Mouse (Mus musculus) embryonic facial prominence, embryonic 12.5 days (tissue): Measurements from ENCODE around the gene Elp6. TPM values are rescaled to one million over a fixed set of nuclear protein-coding genes. Genes with fewer than 3 reads are reported as not detected.

Experiments used
- ATAC-seq: fragments of 200-750 bp; cut with Nextera tagmentation; 2 replicates; pipeline ENCODE4 v1.8.0; 2017; ENCODE audit not compliant: insufficient number of reproducible peaks, insufficient read depth, low FRiP score, low TSS enrichment
- H3K27ac ChIP-seq: fragments of 300-500 bp; sonication (generic); 2 replicates; pipeline ENCODE4 v1.5.1; 2016; ENCODE audit warnings: mild to moderate bottlenecking
- H3K27me3 ChIP-seq: fragments of 300-500 bp; sonication (generic); 2 replicates; pipeline ENCODE4 v1.6.1; 2016; ENCODE audit warnings: mild to moderate bottlenecking, moderate library complexity
- H3K36me3 ChIP-seq: fragments of 300-500 bp; sonication (generic); 2 replicates; pipeline ENCODE4 v1.6.1; 2016; ENCODE audit warnings: mild to moderate bottlenecking
- H3K4me1 ChIP-seq: fragments of 300-500 bp; sonication (generic); 2 replicates; pipeline ENCODE4 v1.6.1; 2016
- H3K4me2 ChIP-seq: fragments of 300-500 bp; sonication (generic); replicated peaks from 2 replicates; pipeline ENCODE4 v1.6.1; 2016; ENCODE audit warnings: mild to moderate bottlenecking, moderate library complexity
- H3K4me3 ChIP-seq: fragments of 300-500 bp; sonication (generic); 2 replicates; pipeline ENCODE4 v1.5.1; 2016; ENCODE audit warnings: mild to moderate bottlenecking
- H3K9ac ChIP-seq: fragments of 300-500 bp; sonication (generic); 2 replicates; pipeline ENCODE4 v1.6.1; 2016; ENCODE audit warnings: mild to moderate bottlenecking, moderate library complexity
- H3K9me3 ChIP-seq: fragments of 300-500 bp; sonication (generic); 2 replicates; pipeline ENCODE4 v1.6.1; 2016; ENCODE audit warnings: mild to moderate bottlenecking, moderate library complexity
- WGBS: fragments of 180-500 bp; shearing (Covaris S2); methylation state at CpG from one replicate; pipeline ENCODE4 v1.1.7; 2016; 5-methylcytosine and 5-hydroxymethylcytosine counted together
- polyA plus RNA-seq: library from polyadenylated mRNA; unstranded; fragments of >200 nt; fragmentation: Nextera tagmentation; extraction: Ambion mirVana; gene quantifications from 2 replicates; pipeline ENCODE4 v1.2.1, GENCODE M21; 2016

The Elp6 gene
- polyA plus RNA-seq, 1 experiment from 2014 or later = 34.3 TPM

DNA sequence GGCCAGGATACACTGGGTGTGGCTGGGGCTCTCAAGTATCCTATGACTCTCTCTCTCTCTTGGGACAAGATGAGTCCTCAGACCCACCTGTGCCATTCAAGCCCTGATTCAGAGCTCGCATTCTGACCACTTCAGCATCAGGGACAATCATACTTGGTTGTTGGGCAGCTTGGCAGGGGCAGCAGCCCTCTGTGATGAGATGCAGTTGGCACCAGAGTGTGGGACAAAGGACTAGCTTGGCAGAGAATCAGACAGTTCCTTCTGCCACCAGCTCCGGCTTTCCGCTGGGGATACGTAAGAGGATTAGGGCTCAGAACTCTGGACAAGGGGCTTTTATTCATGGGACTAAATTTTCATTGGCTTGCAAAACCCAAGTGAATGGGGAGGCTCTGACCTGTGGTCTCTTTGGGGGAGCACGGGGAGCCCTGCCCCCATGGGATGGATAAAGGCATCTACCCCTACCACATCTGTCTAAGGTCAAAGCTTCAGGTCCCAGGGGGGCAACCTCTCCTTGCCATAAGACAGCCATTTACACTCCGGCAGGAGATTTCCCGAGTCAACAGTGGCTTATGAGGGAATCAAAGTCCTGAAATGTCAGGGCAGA lies 17.6 kb upstream of the Elp6 start:
- H3K4me2 ChIP-seq = no peak overlapping the region
- H3K4me3 ChIP-seq = no peak overlapping the region
- no peaks in the 10 kb centered on the region for H3K36me3 ChIP-seq
- H3K9me3 ChIP-seq = no peaks in the 10 kb centered on the region
- 65% methylated on average over 7 of the region's 7 CpGs for WGBS
- H3K4me1 ChIP-seq = no peaks in the 10 kb centered on the region
- H3K27me3 ChIP-seq = no peaks in the 10 kb centered on the region
- no peak overlapping the region for H3K9ac ChIP-seq
- no peak overlapping the region for H3K27ac ChIP-seq
- ATAC-seq = no peak

DNA sequence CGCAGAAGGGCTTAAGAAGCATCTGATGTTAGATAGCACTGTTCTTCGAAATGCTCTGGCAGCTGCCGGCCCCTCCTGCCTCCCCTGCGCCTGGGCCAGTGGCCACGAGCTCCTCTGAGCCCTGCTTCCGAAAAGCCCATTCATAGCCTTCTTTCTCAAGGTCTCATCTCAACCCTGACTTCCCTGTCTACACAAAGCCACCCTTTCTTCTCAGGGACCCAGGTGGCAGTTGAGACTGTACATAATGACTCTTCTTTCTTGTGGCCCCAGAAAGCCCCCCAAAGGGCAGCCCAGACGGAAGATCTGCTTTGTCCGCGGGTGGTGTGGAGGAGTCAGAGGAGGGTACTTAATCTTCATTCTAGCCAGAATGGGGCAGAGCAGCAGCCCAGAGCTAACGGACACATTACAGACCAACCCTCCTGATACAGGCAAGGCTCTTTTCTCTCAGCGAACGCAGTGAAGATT lies 11.7 kb upstream of the Elp6 start:
- Histone ChIP-seq H3K27ac (no peak overlapping the region), H3K4me2 (no peak overlapping the region), H3K4me3 (no peak overlapping the region), H3K36me3 (no peaks in the 10 kb centered on the region), H3K9ac (no peak overlapping the region), H3K4me1 (no peaks in the 10 kb centered on the region), H3K9me3 (no peaks in the 10 kb centered on the region), H3K27me3 (no peaks in the 10 kb centered on the region)
- WGBS = 50% methylated on average over 12 of the region's 12 CpGs
- ATAC-seq = no peak

- Histone ChIP-seq H3K9ac (no peak overlapping the region), H3K4me3 (no peak overlapping the region), H3K27ac (no peak overlapping the region), H3K27me3 (no peaks in the 10 kb centered on the region), H3K36me3 (no peaks in the 10 kb centered on the region), H3K4me2 (no peak overlapping the region), H3K4me1 (no peaks in the 10 kb centered on the region), H3K9me3 (no peaks in the 10 kb centered on the region)
- ATAC-seq = no peak
- WGBS = 79% methylated on average over 13 of the region's 13 CpGs
Measured at GRCm38 (mm10) chr9:110293873-110294415, 11.0 kb upstream of the Elp6 start.

- no peak overlapping the region for H3K4me2 ChIP-seq
- no peak overlapping the region for H3K27ac ChIP-seq
- no peak overlapping the region for H3K4me3 ChIP-seq
- H3K27me3 ChIP-seq = no peaks in the 10 kb centered on the region
- 48% methylated on average over 3 of the region's 3 CpGs for WGBS
- H3K9me3 ChIP-seq = no peaks in the 10 kb centered on the region
- ATAC-seq = no peak
- H3K4me1 ChIP-seq = no peaks in the 10 kb centered on the region
- no peaks in the 10 kb centered on the region for H3K36me3 ChIP-seq
- no peak overlapping the region for H3K9ac ChIP-seq
Measured at GRCm38 (mm10) chr9:110294786-110295185, 10.2 kb upstream of the Elp6 start.

GRCm38 (mm10) chr9:110296867-110297627 lies 7.9 kb upstream of the Elp6 start:
- H3K27ac ChIP-seq = no peak overlapping the region

DNA sequence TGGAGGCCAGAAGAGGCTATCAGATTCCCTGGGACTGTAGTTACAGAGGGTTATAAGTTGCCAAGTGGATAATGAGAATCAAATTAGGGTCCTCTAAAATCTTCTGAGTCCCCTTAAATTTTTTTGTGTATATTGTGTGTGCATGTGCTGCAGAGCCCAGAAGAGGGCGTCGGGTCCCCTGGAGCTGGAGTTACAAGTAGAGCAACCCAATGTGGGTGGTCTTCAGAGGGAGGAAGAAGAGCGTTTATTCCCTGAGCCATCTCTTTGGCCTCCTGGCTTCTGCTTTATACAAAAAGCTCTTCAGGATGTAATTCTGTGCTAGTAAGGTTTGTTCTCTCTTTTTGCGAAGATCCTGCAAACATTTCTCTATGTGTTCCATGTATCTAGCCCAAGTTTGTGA lies 457 bp upstream of the Elp6 start:
- peak overlapping the region; percentile 94 for H3K27ac ChIP-seq
- H3K36me3 ChIP-seq = no peaks in the 10 kb centered on the region
- 0 out of 2 replicates have a peak, but pooled peaks cover 3% of the 10 kb centered on the region for H3K9me3 ChIP-seq
- H3K4me2 ChIP-seq = peak overlapping the region; percentile 58
- H3K9ac ChIP-seq = peak overlapping the region; percentile 66
- H3K4me1 ChIP-seq = 0 out of 2 replicates have a peak, but pooled peaks cover 2% of the 10 kb centered on the region
- WGBS = 4% methylated on average over 4 of the region's 4 CpGs
- peak; percentile 32; the same call in 1 of the 2 replicates for ATAC-seq
- H3K4me3 ChIP-seq = peak overlapping the region; percentile 57
- no peaks in the 10 kb centered on the region for H3K27me3 ChIP-seq

More at GRCm38 (mm10) chr9:110296867-110297627, 7.9 kb upstream of the Elp6 start:
- Histone ChIP-seq H3K36me3 (no peaks in the 10 kb centered on the region), H3K4me3 (no peak overlapping the region), H3K9ac (no peak overlapping the region), H3K4me2 (no peak overlapping the region), H3K27me3 (no peaks in the 10 kb centered on the region), H3K4me1 (no peaks in the 10 kb centered on the region), H3K9me3 (0 out of 2 replicates have a peak, but pooled peaks cover 3% of the 10 kb centered on the region)
- no peak for ATAC-seq
- WGBS = 12% methylated on average over 5 of the region's 5 CpGs

GRCm38 (mm10) chr9:110306371-110306770 lies 1.4 kb downstream of the Elp6 start:
- no peak for ATAC-seq
- H3K27ac ChIP-seq = no peak overlapping the region
- no peak overlapping the region for H3K9ac ChIP-seq
- 96% methylated on average over 5 of the region's 5 CpGs for WGBS
- peak overlapping the region; percentile 58; the same call in 1 of the 2 replicates for H3K4me2 ChIP-seq
- 0 out of 2 replicates have a peak, but pooled peaks cover 2% of the 10 kb centered on the region for H3K4me1 ChIP-seq
- no peak overlapping the region for H3K4me3 ChIP-seq
- H3K9me3 ChIP-seq = 0 out of 2 replicates have a peak, but pooled peaks cover under 1% of the 10 kb centered on the region
- peaks cover 14% of the 10 kb centered on the region for H3K36me3 ChIP-seq
- no peaks in the 10 kb centered on the region for H3K27me3 ChIP-seq

DNA sequence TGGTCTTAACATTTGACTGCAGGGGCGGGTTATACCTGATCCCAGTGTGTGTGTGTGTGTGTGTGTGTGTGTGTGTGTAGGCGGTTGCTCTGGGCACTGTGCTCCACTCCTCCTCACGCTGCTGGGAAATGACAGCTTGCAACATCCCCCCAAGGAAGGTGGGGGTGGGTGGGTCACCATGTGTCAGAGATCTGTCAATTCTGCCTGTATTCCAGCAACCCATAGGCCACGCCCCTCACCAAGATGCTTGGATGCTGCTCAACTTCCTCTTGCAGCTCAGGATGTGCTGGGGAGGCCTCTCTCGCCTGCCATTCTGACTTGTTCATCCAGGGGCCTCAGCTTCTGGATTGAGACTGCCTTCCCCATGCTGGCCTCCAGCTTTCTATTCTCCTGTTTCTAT lies 9.7 kb downstream of the Elp6 start:
- no peak overlapping the region for H3K4me2 ChIP-seq
- WGBS = 68% methylated on average over 5 of the region's 5 CpGs
- H3K9ac ChIP-seq = no peak overlapping the region
- no peaks in the 10 kb centered on the region for H3K9me3 ChIP-seq
- H3K4me3 ChIP-seq = no peak overlapping the region
- no peaks in the 10 kb centered on the region for H3K4me1 ChIP-seq
- H3K27me3 ChIP-seq = no peaks in the 10 kb centered on the region
- peaks cover 73% of the 10 kb centered on the region for H3K36me3 ChIP-seq
- no peak overlapping the region for H3K27ac ChIP-seq
- no peak for ATAC-seq

DNA sequence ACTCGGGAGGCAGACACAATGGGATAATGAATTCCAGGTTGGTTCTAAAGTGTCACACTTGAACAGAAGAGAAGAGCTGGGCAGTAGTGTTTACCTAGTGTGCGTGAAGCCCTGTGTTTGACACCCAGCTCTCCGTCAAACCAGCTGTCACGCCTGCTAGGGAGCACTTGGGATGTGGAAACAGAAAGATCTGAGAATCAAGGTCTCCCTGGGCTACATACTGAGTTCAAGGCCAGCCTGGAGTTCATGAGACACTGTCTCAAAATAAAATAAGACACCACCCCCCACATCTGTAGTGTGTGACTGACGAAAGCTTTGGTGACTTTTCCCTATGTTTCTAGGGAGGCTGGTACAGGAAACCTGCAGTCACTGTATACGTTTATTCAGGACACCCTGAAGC lies 10.4 kb downstream of the Elp6 start:
- H3K36me3 ChIP-seq = peaks cover 71% of the 10 kb centered on the region
- WGBS = 75% methylated on average over 6 of the region's 6 CpGs
- no peaks in the 10 kb centered on the region for H3K4me1 ChIP-seq
- ATAC-seq = no peak
- no peaks in the 10 kb centered on the region for H3K27me3 ChIP-seq
- H3K4me2 ChIP-seq = no peak overlapping the region
- no peaks in the 10 kb centered on the region for H3K9me3 ChIP-seq
- H3K27ac ChIP-seq = no peak overlapping the region
- H3K4me3 ChIP-seq = no peak overlapping the region
- H3K9ac ChIP-seq = no peak overlapping the region

GRCm38 (mm10) chr9:110315904-110316303 lies 10.9 kb downstream of the Elp6 start:
- ATAC-seq = no peak
- H3K4me3 ChIP-seq = no peak overlapping the region
- 94% methylated on average over 8 of the region's 8 CpGs for WGBS

DNA sequence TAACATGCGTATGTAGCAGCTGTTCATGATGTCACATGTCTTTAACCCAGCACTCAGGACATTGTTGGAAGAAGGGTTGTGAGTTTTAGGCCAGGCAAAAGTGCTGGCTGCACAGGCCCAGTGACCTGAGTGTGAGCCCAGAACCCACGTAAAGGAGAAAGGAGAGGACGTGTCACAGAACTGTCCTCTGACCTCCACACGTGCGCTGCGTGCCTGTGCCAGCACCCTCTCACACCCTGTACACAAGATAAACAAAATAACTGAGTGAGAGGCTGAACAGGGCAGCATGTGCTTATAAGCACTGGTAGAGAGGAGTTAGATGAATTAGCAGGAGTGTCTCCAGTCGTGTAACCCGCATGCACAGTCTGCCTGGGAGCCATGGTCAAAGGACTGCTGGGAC lies 11.5 kb downstream of the Elp6 start:
- H3K4me3 ChIP-seq = no peak overlapping the region
- WGBS = 94% methylated on average over 8 of the region's 8 CpGs
- H3K9me3 ChIP-seq = no peaks in the 10 kb centered on the region
- no peaks in the 10 kb centered on the region for H3K4me1 ChIP-seq
- H3K36me3 ChIP-seq = peaks cover 73% of the 10 kb centered on the region
- no peaks in the 10 kb centered on the region for H3K27me3 ChIP-seq
- H3K4me2 ChIP-seq = no peak overlapping the region
- no peak for ATAC-seq
- no peak overlapping the region for H3K9ac ChIP-seq
- H3K27ac ChIP-seq = no peak overlapping the region

More at GRCm38 (mm10) chr9:110315904-110316303, 10.9 kb downstream of the Elp6 start:
- Histone ChIP-seq H3K4me1 (no peaks in the 10 kb centered on the region), H3K9me3 (no peaks in the 10 kb centered on the region), H3K4me2 (no peak overlapping the region), H3K36me3 (peaks cover 71% of the 10 kb centered on the region), H3K27me3 (no peaks in the 10 kb centered on the region), H3K27ac (no peak overlapping the region), H3K9ac (no peak overlapping the region)

DNA sequence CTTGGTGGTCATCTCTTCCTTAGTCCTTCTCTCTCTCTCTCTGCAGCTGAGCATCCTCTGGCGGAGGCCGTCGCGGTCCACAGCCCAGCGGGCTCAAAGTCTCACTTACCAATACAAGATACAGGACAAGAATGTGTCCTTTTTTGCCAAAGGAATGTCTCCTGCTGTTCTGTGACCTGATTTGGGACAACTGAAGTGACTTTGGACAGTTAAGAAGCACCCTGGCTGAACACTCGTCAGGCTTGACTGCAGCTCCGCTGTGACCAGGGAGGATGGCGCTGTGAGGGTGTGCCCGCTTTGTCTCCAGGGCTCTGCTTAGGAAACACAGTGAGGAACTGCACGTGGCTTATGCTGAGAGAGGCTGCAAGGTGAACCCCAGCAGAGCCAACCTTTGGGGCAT lies 15.8 kb downstream of the Elp6 start:
- no peak overlapping the region for H3K27ac ChIP-seq
- no peak overlapping the region for H3K4me3 ChIP-seq
- no peak for ATAC-seq
- WGBS = 88% methylated on average over 10 of the region's 10 CpGs
- no peaks in the 10 kb centered on the region for H3K9me3 ChIP-seq
- H3K27me3 ChIP-seq = no peaks in the 10 kb centered on the region
- H3K4me1 ChIP-seq = no peaks in the 10 kb centered on the region
- peaks cover 50% of the 10 kb centered on the region for H3K36me3 ChIP-seq
- H3K9ac ChIP-seq = no peak overlapping the region
- H3K4me2 ChIP-seq = no peak overlapping the region
